Mouse (Mus musculus) megakaryocyte, embryonic 14.5 days (primary cell): ENCODE measurements around the gene Ptpn6.

Experiments used
- FLI1 ChIP-seq: IDR thresholded peaks from 2 replicates; pipeline ENCODE4 v1.6.1; 2012; ENCODE audit warnings: low read length, inconsistent platforms, mixed read lengths
- GATA1 ChIP-seq: IDR thresholded peaks from 3 replicates; pipeline ENCODE4 v1.6.1; 2012; ENCODE audit warnings: mixed read lengths, low read length, inconsistent platforms, borderline replicate concordance

DNA sequence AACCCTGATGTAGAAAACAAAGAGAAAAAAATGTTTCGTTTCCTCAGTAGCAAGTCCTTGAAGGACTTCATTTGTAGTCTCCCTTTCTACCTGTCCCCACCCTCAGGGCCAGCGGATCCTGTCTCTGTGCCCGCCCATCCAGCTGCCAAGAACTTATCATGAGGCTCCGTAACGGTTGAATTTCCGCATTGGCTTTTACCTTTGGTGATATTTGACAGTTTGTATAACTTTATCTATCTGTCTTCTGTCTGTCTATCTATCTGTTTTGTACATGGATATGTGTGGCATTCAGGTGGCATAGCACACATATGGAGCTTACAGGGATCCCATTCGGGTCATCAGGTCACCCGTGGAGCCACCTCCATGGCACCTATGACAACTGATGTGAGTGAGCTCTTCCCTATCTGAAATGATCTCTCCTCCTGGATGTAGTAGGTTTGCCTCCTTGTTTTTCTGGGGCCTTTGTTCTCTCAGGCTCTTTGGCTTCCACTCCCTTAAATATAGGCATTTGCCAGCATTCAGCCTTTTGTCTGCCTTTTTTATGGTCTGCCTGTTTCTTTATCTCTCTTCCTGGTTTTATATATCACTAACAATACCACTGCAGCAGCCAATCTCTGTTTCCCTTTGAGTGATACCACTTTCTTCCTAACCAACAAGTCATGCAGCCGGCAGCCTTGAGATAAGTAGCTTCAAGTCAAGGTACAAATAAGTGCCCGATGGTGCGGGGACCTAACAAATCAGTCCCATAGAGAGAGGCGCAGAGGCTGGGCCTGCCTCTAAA is 52.7 kb downstream of the Ptpn6 start:
- TF ChIP-seq GATA1 (no peak), FLI1 (no peak)
